Mouse (Mus musculus) midbrain, embryonic 13.5 days (tissue): ENCODE results near the gene Ddx3y. TPM values are rescaled to one million over a fixed set of nuclear protein-coding genes. Genes with fewer than 3 reads are reported as not detected.
A peak's percentile ranks its signal among the peaks of the same experiment; 100 is the strongest.

Experiments
- ATAC-seq: fragments of 200-750 bp; cut with Nextera tagmentation; 2 replicates; pipeline ENCODE4 v1.8.0; 2017; ENCODE audit warnings: mild to moderate bottlenecking, moderate TSS enrichment, moderate library complexity
- H3K27ac ChIP-seq: fragments of 300-500 bp; sonication (generic); 2 replicates; pipeline ENCODE4 v1.5.1; 2015; ENCODE audit warnings: inconsistent platforms, mild to moderate bottlenecking, moderate library complexity
- H3K27me3 ChIP-seq: fragments of 300-500 bp; sonication (generic); 2 replicates; pipeline ENCODE4 v1.6.1; 2015; ENCODE audit warnings: mild to moderate bottlenecking, inconsistent platforms
- H3K36me3 ChIP-seq: fragments of 300-500 bp; sonication (generic); 2 replicates; pipeline ENCODE4 v1.6.1; 2015; ENCODE audit warnings: mild to moderate bottlenecking, inconsistent platforms
- H3K4me1 ChIP-seq: fragments of 300-500 bp; sonication (generic); replicated peaks from 2 replicates; pipeline ENCODE4 v1.6.1; 2015; ENCODE audit warnings: inconsistent platforms
- H3K4me2 ChIP-seq: fragments of 300-500 bp; sonication (generic); replicated peaks from 2 replicates; pipeline ENCODE4 v1.6.1; 2015; ENCODE audit warnings: moderate library complexity, mild to moderate bottlenecking, inconsistent platforms
- H3K4me3 ChIP-seq: fragments of 300-500 bp; sonication (generic); replicated peaks from 2 replicates; pipeline ENCODE4 v1.5.1; 2015; ENCODE audit warnings: mild to moderate bottlenecking, inconsistent platforms
- H3K9ac ChIP-seq: fragments of 300-500 bp; sonication (generic); replicated peaks from 2 replicates; pipeline ENCODE4 v1.6.1; 2015; ENCODE audit warnings: mild to moderate bottlenecking, inconsistent platforms
- H3K9me3 ChIP-seq: fragments of 300-500 bp; sonication (generic); 2 replicates; pipeline ENCODE4 v1.6.1; 2016; ENCODE audit warnings: mild to moderate bottlenecking, inconsistent platforms
- WGBS: fragments of 180-500 bp; shearing (Covaris S2); methylation state at CpG from one replicate; pipeline ENCODE4 v1.1.7; 2015; 5-methylcytosine and 5-hydroxymethylcytosine counted together
- polyA plus RNA-seq: library from polyadenylated mRNA; unstranded; fragments of >200 nt; fragmentation: Nextera tagmentation; extraction: Ambion mirVana; gene quantifications from 2 replicates; pipeline ENCODE4 v1.2.1, GENCODE M21; 2015

Gene Ddx3y
- polyA plus RNA-seq, result 12.0 and 23.4 TPM in 2 replicates

GRCm38 (mm10) chrY:1286171-1286795, at the start of gene Ddx3y:
TSS of gene Ddx3y (minus strand) at chrY:1286629.
- H3K9me3 ChIP-seq, result no peaks in the 10 kb centered on the region
- ATAC-seq, result peak; percentile 97
- peak within 1 kb of the TSS; percentile 42 for H3K4me3 ChIP-seq
- no peaks in the 10 kb centered on the region for H3K27me3 ChIP-seq
- no peak within 1 kb of the TSS; the same call in 1 of the 2 replicates for H3K27ac ChIP-seq
- peak within 1 kb of the TSS; percentile 53; the same call in 1 of the 2 replicates for H3K9ac ChIP-seq
- WGBS, result 1% methylated on average over 29 of the region's 31 CpGs
- no peaks in the 10 kb centered on the region for H3K36me3 ChIP-seq
- no peaks in the 10 kb centered on the region for H3K4me1 ChIP-seq
- peak within 1 kb of the TSS; percentile 43 for H3K4me2 ChIP-seq

- H3K36me3 ChIP-seq, result no peaks in the 10 kb centered on the region
- no peaks in the 10 kb centered on the region for H3K4me1 ChIP-seq
- no peaks in the 10 kb centered on the region for H3K9me3 ChIP-seq
- no peak for ATAC-seq
- no peak overlapping the region for H3K4me3 ChIP-seq
- no peak overlapping the region for H3K27ac ChIP-seq
- no peak overlapping the region for H3K4me2 ChIP-seq
- H3K27me3 ChIP-seq, result no peaks in the 10 kb centered on the region
- H3K9ac ChIP-seq, result no peak overlapping the region
Measured at GRCm38 (mm10) chrY:1293708-1294107, 7.3 kb upstream of the Ddx3y start.

GRCm38 (mm10) chrY:1285735-1286134, 694 bp downstream of the Ddx3y start:
- peak overlapping the region; percentile 43 for H3K4me2 ChIP-seq
- no peaks in the 10 kb centered on the region for H3K9me3 ChIP-seq
- H3K27ac ChIP-seq, result no peak overlapping the region; the same call in 1 of the 2 replicates
- WGBS, result 6% methylated on average over 10 of the region's 12 CpGs
- 0 out of 2 replicates have a peak, but pooled peaks have one; percentile 40 for ATAC-seq
- H3K4me1 ChIP-seq, result no peaks in the 10 kb centered on the region
- no peaks in the 10 kb centered on the region for H3K27me3 ChIP-seq
- H3K36me3 ChIP-seq, result no peaks in the 10 kb centered on the region
- H3K9ac ChIP-seq, result peak overlapping the region; percentile 53; the same call in 1 of the 2 replicates
- H3K4me3 ChIP-seq, result peak overlapping the region; percentile 42

GRCm38 (mm10) chrY:1246117-1246516, 40.3 kb downstream of the Ddx3y start:
- no peak overlapping the region for H3K27ac ChIP-seq
- H3K4me3 ChIP-seq, result no peak overlapping the region; the same call in 1 of the 2 replicates
- 27% methylated on average over 2 of the region's 6 CpGs for WGBS
- ATAC-seq, result no peak
- H3K36me3 ChIP-seq, result no peaks in the 10 kb centered on the region
- no peak overlapping the region for H3K9ac ChIP-seq
- no peaks in the 10 kb centered on the region for H3K9me3 ChIP-seq
- no peaks in the 10 kb centered on the region for H3K4me1 ChIP-seq
- 0 out of 2 replicates have a peak overlapping the region, but pooled peaks have one; percentile 11 for H3K4me2 ChIP-seq
- H3K27me3 ChIP-seq, result no peaks in the 10 kb centered on the region

- Histone ChIP-seq H3K27me3 (no peaks in the 10 kb centered on the region), H3K36me3 (no peaks in the 10 kb centered on the region), H3K4me2 (peak within 1 kb of the TSS; percentile 47), H3K9me3 (no peaks in the 10 kb centered on the region), H3K27ac (peak within 1 kb of the TSS; percentile 74), H3K9ac (peak within 1 kb of the TSS; percentile 52), H3K4me3 (peak within 1 kb of the TSS; percentile 45), H3K4me1 (no peaks in the 10 kb centered on the region)
- ATAC-seq, result peak; percentile 96
- WGBS, result 0% methylated on average over 21 of the region's 21 CpGs
Measured at GRCm38 (mm10) chrY:1245426-1245863, 41.0 kb downstream of the Ddx3y start, which contains the start of gene Uty. TSS of gene Uty (minus strand) at chrY:1245759.

- ATAC-seq, result no peak
- no peaks in the 10 kb centered on the region for H3K4me1 ChIP-seq
- H3K4me2 ChIP-seq, result peak overlapping the region; percentile 47
- peak overlapping the region; percentile 52 for H3K9ac ChIP-seq
- no peaks in the 10 kb centered on the region for H3K27me3 ChIP-seq
- peak overlapping the region; percentile 45 for H3K4me3 ChIP-seq
- no peaks in the 10 kb centered on the region for H3K9me3 ChIP-seq
- H3K36me3 ChIP-seq, result no peaks in the 10 kb centered on the region
- peak overlapping the region; percentile 74 for H3K27ac ChIP-seq
- WGBS, result 0% methylated on average over 7 of the region's 9 CpGs
Measured at GRCm38 (mm10) chrY:1244940-1245339, 41.5 kb downstream of the Ddx3y start.

- no peaks in the 10 kb centered on the region for H3K9me3 ChIP-seq
- ATAC-seq, result no peak
- no peak overlapping the region for H3K9ac ChIP-seq
- H3K4me1 ChIP-seq, result no peaks in the 10 kb centered on the region
- peak overlapping the region; percentile 47 for H3K4me2 ChIP-seq
- H3K27ac ChIP-seq, result no peak overlapping the region
- H3K27me3 ChIP-seq, result no peaks in the 10 kb centered on the region
- 64% methylated on average over 5 of the region's 5 CpGs for WGBS
- H3K36me3 ChIP-seq, result no peaks in the 10 kb centered on the region
- H3K4me3 ChIP-seq, result peak overlapping the region; percentile 45
Measured at GRCm38 (mm10) chrY:1244421-1244820, 42.0 kb downstream of the Ddx3y start.

GRCm38 (mm10) chrY:1220001-1220400, 66.4 kb downstream of the Ddx3y start:
- H3K9me3 ChIP-seq, result no peaks in the 10 kb centered on the region
- H3K9ac ChIP-seq, result no peak overlapping the region
- H3K36me3 ChIP-seq, result no peaks in the 10 kb centered on the region
- H3K27me3 ChIP-seq, result no peaks in the 10 kb centered on the region
- H3K27ac ChIP-seq, result no peak overlapping the region
- H3K4me3 ChIP-seq, result no peak overlapping the region
- H3K4me2 ChIP-seq, result no peak overlapping the region
- ATAC-seq, result no peak
- no peaks in the 10 kb centered on the region for H3K4me1 ChIP-seq
- 84% methylated on average over 7 of the region's 7 CpGs for WGBS

Other genes with a start within 250 kb of the Ddx3y start
- 9.0 and 14.5 TPM in 2 replicates for gene Uty, start 40.9 kb downstream of the Ddx3y start, polyA plus RNA-seq
- not detected in 2 replicates for gene Usp9y, start 173.2 kb upstream of the Ddx3y start, polyA plus RNA-seq